Mouse (Mus musculus): Measurements from ENCODE around the gene Dusp6. TPM values are rescaled to one million over a fixed set of nuclear protein-coding genes. Genes with fewer than 3 reads are reported as not detected.

Dusp6 gene
- total and polyA plus RNA-seq, 2 experiments from 2014 or later, result 25.4 to 52.1 TPM

DNA sequence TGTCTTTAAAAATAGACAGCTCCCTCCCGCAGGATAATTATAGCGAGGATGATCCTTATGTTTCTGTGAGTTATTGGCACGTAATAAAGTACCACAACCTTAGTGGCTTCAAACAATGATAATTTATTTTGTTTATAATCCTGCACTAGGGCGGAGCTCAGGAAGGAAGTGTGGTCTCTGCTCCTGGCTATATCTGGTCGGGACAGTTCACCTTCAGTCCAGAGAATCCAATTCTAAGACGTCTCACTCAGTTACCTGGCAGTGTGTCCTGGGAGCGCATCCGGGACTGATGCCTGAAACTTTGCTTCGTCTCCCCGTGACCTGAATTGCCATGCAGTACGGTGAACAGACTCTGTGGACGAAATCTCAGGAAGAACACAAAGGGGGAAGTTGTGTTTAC is 10.0 kb downstream of the Dusp6 start:
- Histone ChIP-seq H3K27me3 (ENCODE audit: insufficient read depth, low read length) (no peaks in the 10 kb centered on the region), H3K9me3 (ENCODE audit: low read length) (no peaks in the 10 kb centered on the region), H3K36me3 (ENCODE audit: insufficient read depth, low read length) (no peaks in the 10 kb centered on the region), H3K4me3 (ENCODE audit: low read depth, low read length) (no peak overlapping the region), H3K9ac (replicated peaks; ENCODE audit: low read length, poor library complexity, severe bottlenecking) (no peak overlapping the region), H3K4me1 (ENCODE audit: insufficient read depth, low read length) (0 out of 2 replicates have a peak, but pooled peaks cover 6% of the 10 kb centered on the region), H3K27ac (ENCODE audit: low read depth, low read length) (no peak overlapping the region), H3K4me2 (ENCODE audit: low read depth, low read length, poor library complexity, severe bottlenecking) (no peak overlapping the region)
- 87% methylated on average over 12 of the region's 12 CpGs for WGBS
- no peak for TF ChIP-seq CTCF (IDR thresholded peaks at IDR 0.05)
- ATAC-seq (ENCODE audit: low FRiP score), result no peak
- DNase-seq (ENCODE audit: low spot score), result no peak

DNA sequence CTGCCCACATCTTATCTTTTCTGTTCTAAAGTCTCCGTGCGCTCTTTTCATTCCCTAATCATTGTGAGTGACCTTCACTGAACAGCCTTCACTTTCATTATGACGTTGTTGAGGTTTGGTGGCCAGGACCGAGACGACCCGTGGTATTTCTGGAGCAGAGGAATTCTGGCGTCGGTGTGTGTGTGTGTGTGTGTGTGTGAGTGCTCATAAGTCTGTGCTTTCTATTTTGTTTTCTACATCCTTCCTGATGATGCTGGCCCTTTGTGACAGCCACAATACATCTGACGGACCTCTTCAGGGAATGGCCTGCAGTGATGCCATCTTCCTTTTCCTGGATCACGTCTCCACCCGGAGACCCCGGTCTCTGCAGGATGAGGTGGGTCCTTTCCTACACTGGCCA is 11.6 kb downstream of the Dusp6 start:
- 90% methylated on average over 12 of the region's 12 CpGs for WGBS
- no peak for TF ChIP-seq CTCF (IDR thresholded peaks at IDR 0.05)
- H3K9ac ChIP-seq (replicated peaks; ENCODE audit: low read length, poor library complexity, severe bottlenecking), result no peak overlapping the region
- no peaks in the 10 kb centered on the region for H3K36me3 ChIP-seq (ENCODE audit: insufficient read depth, low read length)
- no peaks in the 10 kb centered on the region for H3K4me1 ChIP-seq (ENCODE audit: insufficient read depth, low read length)
- no peak overlapping the region for H3K4me2 ChIP-seq (ENCODE audit: low read depth, low read length, poor library complexity, severe bottlenecking)
- no peaks in the 10 kb centered on the region for H3K27me3 ChIP-seq (ENCODE audit: insufficient read depth, low read length)
- no peaks in the 10 kb centered on the region for H3K9me3 ChIP-seq (ENCODE audit: low read length)
- no peak overlapping the region for H3K4me3 ChIP-seq (ENCODE audit: low read depth, low read length)
- H3K27ac ChIP-seq (ENCODE audit: low read depth, low read length), result no peak overlapping the region
- no peak for DNase-seq (ENCODE audit: low spot score)
- ATAC-seq (ENCODE audit: low FRiP score), result no peak

DNA sequence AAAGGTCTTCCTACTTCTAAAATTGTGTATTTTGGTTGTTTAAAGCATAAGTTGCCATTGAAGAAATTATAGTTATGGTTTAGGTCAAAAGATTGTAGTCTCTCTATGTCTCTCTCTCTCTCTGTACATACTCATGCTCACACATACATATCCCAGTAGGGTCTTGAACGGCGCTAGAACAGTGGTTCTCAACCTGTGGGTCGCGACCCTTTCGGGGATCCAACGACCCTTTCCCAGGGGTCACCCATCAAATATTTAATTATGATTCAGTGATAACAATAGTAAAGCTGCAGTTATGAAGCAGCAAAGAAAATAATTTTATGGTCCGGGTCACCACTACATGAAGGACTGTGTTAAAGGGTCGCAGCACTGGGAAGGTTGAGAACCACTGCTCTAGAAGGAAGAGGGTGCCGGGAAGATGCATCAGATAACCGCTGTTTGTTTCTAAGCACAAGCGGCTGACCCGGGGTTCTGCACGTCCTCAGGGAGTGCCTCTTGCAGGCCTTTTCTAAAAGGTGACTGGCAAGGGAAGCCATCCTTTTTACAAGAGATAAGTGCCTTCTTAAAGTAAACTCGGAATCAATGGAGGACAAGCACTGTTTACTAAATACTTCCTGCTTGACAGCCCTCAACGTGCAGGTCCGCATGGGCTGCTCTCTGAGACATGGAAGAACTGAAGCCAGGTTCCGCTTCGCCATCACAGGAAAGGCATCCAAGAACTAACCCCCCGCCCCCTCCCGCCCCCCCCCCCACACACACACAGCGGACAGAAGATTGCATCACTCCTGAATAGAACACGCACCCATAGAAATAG is 16.2 kb downstream of the Dusp6 start:
- Histone ChIP-seq H3K4me1 (ENCODE audit: insufficient read depth, low read length) (no peaks in the 10 kb centered on the region), H3K36me3 (ENCODE audit: insufficient read depth, low read length) (no peaks in the 10 kb centered on the region), H3K27me3 (ENCODE audit: insufficient read depth, low read length) (no peaks in the 10 kb centered on the region), H3K9ac (replicated peaks; ENCODE audit: low read length, poor library complexity, severe bottlenecking) (no peak overlapping the region), H3K4me2 (ENCODE audit: low read depth, low read length, poor library complexity, severe bottlenecking) (no peak overlapping the region), H3K9me3 (ENCODE audit: low read length) (no peaks in the 10 kb centered on the region), H3K4me3 (ENCODE audit: low read depth, low read length) (no peak overlapping the region), H3K27ac (ENCODE audit: low read depth, low read length) (no peak overlapping the region)
- WGBS, result 82% methylated on average over 22 of the region's 22 CpGs
- ATAC-seq (ENCODE audit: low FRiP score), result no peak
- no peak for TF ChIP-seq CTCF (IDR thresholded peaks at IDR 0.05)
- DNase-seq (ENCODE audit: low spot score), result no peak

DNA sequence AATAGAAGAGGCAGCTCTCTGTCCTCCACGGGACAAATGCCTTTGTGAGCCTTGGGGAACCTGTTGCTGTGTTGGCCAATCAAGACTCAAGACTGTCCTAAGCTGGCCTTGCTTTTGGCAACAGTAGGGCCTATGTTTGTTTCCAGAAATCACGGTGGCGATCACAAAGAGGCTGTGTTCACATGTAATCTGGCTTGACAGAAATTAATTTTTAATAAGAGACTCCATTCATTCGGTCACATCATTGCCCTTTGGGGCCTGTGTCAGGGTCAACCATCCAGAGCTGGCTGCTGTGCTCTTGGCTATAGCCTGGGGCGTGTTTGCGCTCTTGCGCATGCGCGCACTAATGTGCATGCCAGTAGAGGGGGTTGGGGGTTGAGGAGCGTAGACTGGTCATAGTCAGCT is 21.0 kb downstream of the Dusp6 start:
- WGBS, result 75% methylated on average over 10 of the region's 10 CpGs
- DNase-seq (ENCODE audit: low spot score) (no peak), ATAC-seq (ENCODE audit: low FRiP score) (no peak)
- Histone ChIP-seq H3K9me3 (ENCODE audit: low read length) (no peaks in the 10 kb centered on the region), H3K4me1 (ENCODE audit: insufficient read depth, low read length) (no peaks in the 10 kb centered on the region), H3K36me3 (ENCODE audit: insufficient read depth, low read length) (no peaks in the 10 kb centered on the region), H3K4me2 (ENCODE audit: low read depth, low read length, poor library complexity, severe bottlenecking) (no peak overlapping the region), H3K4me3 (ENCODE audit: low read depth, low read length) (no peak overlapping the region), H3K27ac (ENCODE audit: low read depth, low read length) (no peak overlapping the region), H3K9ac (replicated peaks; ENCODE audit: low read length, poor library complexity, severe bottlenecking) (no peak overlapping the region), H3K27me3 (ENCODE audit: insufficient read depth, low read length) (no peaks in the 10 kb centered on the region)
- TF ChIP-seq CTCF (IDR thresholded peaks at IDR 0.05), result no peak

DNA sequence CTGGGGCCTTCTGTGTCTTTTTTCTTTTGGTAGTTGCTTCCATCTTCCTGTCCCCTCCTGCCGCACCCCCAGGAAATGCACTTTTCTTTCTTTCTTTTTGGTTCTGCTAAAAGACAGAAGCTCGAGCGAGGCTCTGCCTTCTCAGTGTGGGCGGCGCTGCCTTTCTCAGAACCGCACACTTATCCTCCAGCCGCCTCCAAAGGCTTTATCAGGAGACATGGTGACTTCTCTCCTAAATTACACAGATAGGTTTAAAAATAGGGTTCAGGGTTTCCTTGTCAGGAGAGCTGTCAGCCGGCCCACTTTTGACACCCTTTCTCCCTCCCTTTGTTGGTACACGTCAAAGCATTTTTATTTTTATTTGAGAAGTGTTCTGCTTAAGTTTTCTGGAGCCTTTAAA is 21.9 kb downstream of the Dusp6 start:
- DNase-seq (ENCODE audit: low spot score) (no peak), ATAC-seq (ENCODE audit: low FRiP score) (no peak)
- Histone ChIP-seq H3K4me3 (ENCODE audit: low read depth, low read length) (no peak overlapping the region), H3K36me3 (ENCODE audit: insufficient read depth, low read length) (no peaks in the 10 kb centered on the region), H3K4me2 (ENCODE audit: low read depth, low read length, poor library complexity, severe bottlenecking) (no peak overlapping the region), H3K9ac (replicated peaks; ENCODE audit: low read length, poor library complexity, severe bottlenecking) (no peak overlapping the region), H3K4me1 (ENCODE audit: insufficient read depth, low read length) (no peaks in the 10 kb centered on the region), H3K27ac (ENCODE audit: low read depth, low read length) (no peak overlapping the region), H3K9me3 (ENCODE audit: low read length) (no peaks in the 10 kb centered on the region), H3K27me3 (ENCODE audit: insufficient read depth, low read length) (no peaks in the 10 kb centered on the region)
- WGBS, result 81% methylated on average over 9 of the region's 9 CpGs
- TF ChIP-seq CTCF (IDR thresholded peaks at IDR 0.05), result no peak

DNA sequence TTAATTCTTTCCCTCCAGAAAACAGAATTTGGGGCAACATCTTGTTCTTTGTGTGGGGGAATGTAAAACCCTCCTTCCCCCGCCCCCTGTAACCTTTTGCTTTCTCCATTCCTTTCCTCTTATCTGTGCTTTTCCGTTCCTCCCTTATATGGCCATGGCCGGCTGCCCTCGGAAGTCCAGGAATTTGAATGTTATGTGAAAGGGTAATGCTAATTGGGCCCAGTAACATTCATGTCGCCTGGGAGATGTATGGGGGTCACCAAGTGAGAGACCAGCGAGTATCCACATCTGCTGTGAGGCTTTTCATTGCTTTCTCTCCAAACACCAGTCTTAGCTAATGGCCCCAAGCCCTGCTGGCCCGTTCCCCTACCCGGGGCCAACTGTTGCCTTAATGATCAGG is 22.7 kb downstream of the Dusp6 start:
- TF ChIP-seq CTCF (IDR thresholded peaks at IDR 0.05), result no peak
- H3K9ac ChIP-seq (replicated peaks; ENCODE audit: low read length, poor library complexity, severe bottlenecking), result no peak overlapping the region
- H3K27ac ChIP-seq (ENCODE audit: low read depth, low read length), result no peak overlapping the region
- ATAC-seq (ENCODE audit: low FRiP score) (no peak), DNase-seq (ENCODE audit: low spot score) (no peak)
- H3K9me3 ChIP-seq (ENCODE audit: low read length), result no peaks in the 10 kb centered on the region
- no peak overlapping the region for H3K4me2 ChIP-seq (ENCODE audit: low read depth, low read length, poor library complexity, severe bottlenecking)
- H3K4me3 ChIP-seq (ENCODE audit: low read depth, low read length), result no peak overlapping the region
- no peaks in the 10 kb centered on the region for H3K36me3 ChIP-seq (ENCODE audit: insufficient read depth, low read length)
- H3K27me3 ChIP-seq (ENCODE audit: insufficient read depth, low read length), result no peaks in the 10 kb centered on the region
- WGBS, result 63% methylated on average over 8 of the region's 8 CpGs
- H3K4me1 ChIP-seq (ENCODE audit: insufficient read depth, low read length), result no peaks in the 10 kb centered on the region

Data from midbrain, postnatal 0 days (tissue).